Mouse (Mus musculus) midbrain, embryonic 16.5 days (tissue): ENCODE data around the gene Mettl3. TPM values are rescaled to one million over a fixed set of nuclear protein-coding genes. Genes with fewer than 3 reads are reported as not detected.
"Not testable (repeated sequence)": the region's sequence is repeated elsewhere in the genome, so short reads cannot be mapped to it uniquely, and the experiment has no call there.

Experiments
- ATAC-seq: fragments of 200-750 bp; cut with Nextera tagmentation; 2 replicates; pipeline ENCODE4 v1.8.0; 2017; ENCODE audit warnings: moderate TSS enrichment
- H3K27ac ChIP-seq: fragments of 300-500 bp; sonication (generic); 2 replicates; pipeline ENCODE4 v1.5.1; 2014; ENCODE audit warnings: mild to moderate bottlenecking, low read length, mixed read lengths
- H3K27me3 ChIP-seq: fragments of 300-500 bp; sonication (generic); 2 replicates; pipeline ENCODE4 v1.6.1; 2014; ENCODE audit warnings: low read depth, low read length, mixed read lengths; ENCODE audit not compliant: control insufficient read depth, insufficient read depth
- H3K36me3 ChIP-seq: fragments of 300-500 bp; sonication (generic); 2 replicates; pipeline ENCODE4 v1.6.1; 2014; ENCODE audit warnings: mild to moderate bottlenecking, low read length, moderate library complexity, mixed read lengths; ENCODE audit not compliant: control insufficient read depth, insufficient read depth
- H3K4me1 ChIP-seq: fragments of 300-500 bp; sonication (generic); 2 replicates; pipeline ENCODE4 v1.6.1; 2014; ENCODE audit warnings: mild to moderate bottlenecking, low read length, mixed read lengths; ENCODE audit not compliant: control insufficient read depth, insufficient read depth
- H3K4me2 ChIP-seq: fragments of 300-500 bp; sonication (generic); 2 replicates; pipeline ENCODE4 v1.6.1; 2014; ENCODE audit warnings: mild to moderate bottlenecking, low read length, mixed read lengths
- H3K4me3 ChIP-seq: fragments of 300-500 bp; sonication (generic); 2 replicates; pipeline ENCODE4 v1.5.1; 2014; ENCODE audit warnings: low read depth, mild to moderate bottlenecking, low read length, moderate library complexity, mixed read lengths
- H3K9ac ChIP-seq: fragments of 300-500 bp; sonication (generic); 2 replicates; pipeline ENCODE4 v1.6.1; 2014; ENCODE audit warnings: low read depth, low read length, mixed read lengths
- H3K9me3 ChIP-seq: fragments of 300-500 bp; sonication (generic); replicated peaks from 2 replicates; pipeline ENCODE4 v1.6.1; 2014; ENCODE audit warnings: mild to moderate bottlenecking, low read length, mixed read lengths; ENCODE audit not compliant: control insufficient read depth, poor library complexity, severe bottlenecking
- WGBS: fragments of 180-500 bp; shearing (Covaris S2); extraction: QIAGEN DNeasy Blood & Tissue Kit; methylation state at CpG from one replicate; pipeline ENCODE4 v1.1.7; 2014; 5-methylcytosine and 5-hydroxymethylcytosine counted together
- polyA plus RNA-seq: library from polyadenylated mRNA; unstranded; fragments of >200 nt; fragmentation: Nextera tagmentation; extraction: Ambion mirVana; gene quantifications from 2 replicates; pipeline ENCODE4 v1.2.1, GENCODE M21; 2015

Mettl3 gene
- polyA plus RNA-seq, 1 experiment from 2014 or later: 46.9 TPM

DNA sequence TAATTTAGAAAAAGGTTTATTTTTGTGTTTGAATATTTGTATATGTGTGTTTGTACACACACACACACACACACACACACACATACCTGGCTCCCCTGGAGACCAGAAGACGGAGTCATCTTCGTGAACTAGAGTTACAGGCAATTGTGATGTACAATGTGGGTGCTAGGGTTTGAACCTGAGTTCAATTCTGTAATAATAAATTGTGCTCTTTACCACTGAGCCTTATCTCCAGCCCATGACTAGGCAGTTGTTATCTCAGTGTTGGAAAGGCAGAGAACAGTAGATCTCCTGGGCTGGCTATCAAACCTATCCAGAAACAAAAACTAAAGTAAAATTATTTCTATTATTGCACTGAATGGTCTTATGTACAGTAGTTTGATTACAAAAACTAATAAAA is 1.2 kb upstream of the Mettl3 start:
- no peaks in the 10 kb centered on the region for H3K27me3 ChIP-seq
- H3K9ac ChIP-seq: no peak overlapping the region
- peaks cover 12% of the 10 kb centered on the region for H3K4me1 ChIP-seq
- H3K4me3 ChIP-seq: no peak overlapping the region
- WGBS: 91% methylated on average over 2 of the region's 2 CpGs
- H3K27ac ChIP-seq: no peak overlapping the region
- no peak for ATAC-seq
- H3K36me3 ChIP-seq: no peaks in the 10 kb centered on the region
- no peaks in the 10 kb centered on the region for H3K9me3 ChIP-seq
- H3K4me2 ChIP-seq: no peak overlapping the region

DNA sequence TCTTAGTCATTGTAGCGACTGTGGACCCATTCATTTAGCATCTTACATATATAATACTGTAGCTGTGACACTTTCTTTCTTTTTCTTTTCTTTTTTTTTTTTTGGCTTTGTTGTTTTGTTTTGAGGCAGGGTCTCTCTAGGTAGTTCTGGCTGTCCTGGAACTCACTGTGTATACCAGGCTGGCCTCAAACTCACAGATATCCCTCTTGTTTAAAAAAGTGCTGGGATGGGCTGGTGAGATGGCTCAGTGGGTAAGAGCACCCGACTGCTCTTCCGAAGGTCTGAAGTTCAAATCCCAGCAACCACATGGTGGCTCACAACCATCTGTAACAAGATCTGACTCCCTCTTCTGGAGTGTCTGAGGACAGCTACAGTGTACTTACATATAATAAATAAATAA is 1.4 kb downstream of the Mettl3 start:
- H3K9me3 ChIP-seq, H3K4me3 ChIP-seq, H3K9ac ChIP-seq, H3K27ac ChIP-seq, H3K27me3 ChIP-seq, ATAC-seq, H3K4me1 ChIP-seq: not testable (repeated sequence)
- Histone ChIP-seq H3K4me2 (peak overlapping the region; percentile 83), H3K36me3 (peaks cover 11% of the 10 kb centered on the region)
- 97% methylated on average over 3 of the region's 3 CpGs for WGBS

DNA sequence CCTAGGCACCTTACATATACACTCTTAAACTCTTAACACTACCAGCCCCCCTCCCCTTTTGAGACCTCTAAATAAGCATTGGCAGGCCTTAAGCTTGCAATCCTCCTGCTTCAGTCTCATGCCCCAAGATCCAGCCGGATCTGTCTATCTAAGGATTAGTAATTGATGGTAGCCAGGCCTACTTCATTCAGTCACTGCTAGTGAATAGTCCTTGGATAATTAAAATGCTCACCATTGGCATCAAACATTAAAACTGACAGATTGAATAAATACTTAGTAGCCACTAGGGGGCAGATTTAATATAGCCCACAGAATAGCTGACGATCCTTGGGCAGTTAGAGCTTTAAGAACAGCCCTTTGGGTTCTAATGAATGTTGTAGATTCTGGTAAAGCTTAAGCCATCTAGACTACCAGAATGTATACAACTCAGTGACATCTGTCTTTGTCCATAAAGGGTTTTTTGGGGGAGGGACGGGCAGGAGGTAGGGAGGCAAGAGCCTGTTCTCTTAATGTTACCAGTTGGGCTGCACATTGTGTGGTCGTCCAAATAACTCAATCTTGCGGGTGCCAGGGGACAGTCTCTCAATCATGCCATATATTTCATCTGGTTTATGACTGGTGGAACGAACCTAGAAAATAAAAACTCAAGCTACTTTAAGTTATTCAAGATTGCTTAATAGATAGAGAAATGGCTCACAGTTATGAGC is 9.2 kb downstream of the Mettl3 start:
- Histone ChIP-seq H3K4me1 (no peaks in the 10 kb centered on the region), H3K9me3 (no peaks in the 10 kb centered on the region), H3K4me3 (no peak overlapping the region), H3K36me3 (peaks cover 52% of the 10 kb centered on the region), H3K27me3 (no peaks in the 10 kb centered on the region), H3K27ac (no peak overlapping the region), H3K4me2 (no peak overlapping the region), H3K9ac (no peak overlapping the region)
- 61% methylated on average over 6 of the region's 6 CpGs for WGBS
- ATAC-seq: peak; percentile 69

DNA sequence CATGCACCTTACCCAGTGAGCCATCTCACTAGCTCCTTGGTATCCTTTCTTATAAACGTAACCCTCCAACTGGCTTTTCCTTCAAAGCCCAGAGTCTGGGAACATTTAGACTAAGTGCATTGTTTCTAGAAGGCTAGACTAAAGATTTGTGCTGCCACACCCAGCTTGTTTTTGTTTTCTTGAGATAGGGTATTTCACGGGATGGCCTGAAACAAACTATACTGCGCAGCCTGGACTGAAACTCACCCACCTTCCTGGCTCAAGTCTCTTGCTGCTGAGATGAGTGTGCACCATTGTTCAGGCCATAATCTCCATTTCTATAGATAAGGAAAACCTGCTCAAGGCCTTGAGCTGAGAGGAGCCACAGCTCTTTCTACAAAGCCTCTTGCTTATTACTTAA is 20.7 kb downstream of the Mettl3 start:
- no peak for ATAC-seq
- Histone ChIP-seq H3K27ac (no peak overlapping the region), H3K9me3 (no peaks in the 10 kb centered on the region), H3K4me3 (no peak overlapping the region), H3K4me1 (peaks cover 8% of the 10 kb centered on the region), H3K4me2 (no peak overlapping the region), H3K27me3 (no peaks in the 10 kb centered on the region), H3K36me3 (peaks cover 20% of the 10 kb centered on the region), H3K9ac (no peak overlapping the region)
- 89% methylated on average over 3 of the region's 3 CpGs for WGBS

DNA sequence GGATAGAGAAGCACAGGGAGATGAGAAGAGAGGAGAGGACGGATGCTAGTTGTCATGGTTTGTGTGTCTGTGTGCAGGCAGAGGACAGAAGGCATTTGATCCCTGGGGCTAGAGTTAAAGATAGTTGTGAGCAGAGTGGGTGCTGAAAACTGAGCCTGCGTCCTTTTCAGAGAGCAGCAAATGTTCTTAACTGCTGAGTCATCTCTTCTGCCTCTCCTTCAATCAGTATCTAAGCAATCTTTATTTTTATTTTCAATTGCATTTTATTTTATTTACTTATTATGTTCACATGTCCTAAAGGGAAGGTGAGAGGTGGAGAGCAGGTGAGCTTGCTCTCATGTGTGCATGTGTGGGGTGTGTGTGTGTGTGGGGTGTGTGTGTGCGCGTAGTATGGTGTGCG is 21.3 kb downstream of the Mettl3 start:
- no peak overlapping the region for H3K27ac ChIP-seq
- no peaks in the 10 kb centered on the region for H3K9me3 ChIP-seq
- H3K36me3 ChIP-seq: peaks cover 18% of the 10 kb centered on the region
- WGBS: 97% methylated on average over 5 of the region's 5 CpGs
- no peak overlapping the region for H3K4me3 ChIP-seq
- H3K9ac ChIP-seq: no peak overlapping the region
- H3K27me3 ChIP-seq: no peaks in the 10 kb centered on the region
- no peak for ATAC-seq
- peaks cover 8% of the 10 kb centered on the region for H3K4me1 ChIP-seq
- no peak overlapping the region for H3K4me2 ChIP-seq

DNA sequence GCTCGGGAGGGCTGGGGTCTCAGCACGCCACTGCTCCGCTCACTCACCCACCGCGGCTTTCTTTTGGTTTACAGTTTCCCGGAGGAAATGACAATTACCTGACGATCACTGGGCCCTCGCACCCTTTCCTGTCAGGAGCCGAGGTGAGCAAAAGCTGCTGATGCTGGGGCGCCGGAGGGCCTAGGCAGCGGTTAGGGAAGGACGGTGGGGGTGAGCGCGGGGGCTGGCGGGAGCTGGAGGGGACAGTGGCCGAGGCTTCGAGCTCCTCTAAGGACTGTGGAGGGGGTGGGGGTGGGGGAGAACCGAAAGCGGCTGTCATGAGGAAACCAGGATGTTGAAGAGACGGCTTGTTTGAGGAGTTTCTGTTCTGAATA is 25.2 kb downstream of the Mettl3 start:
- no peaks in the 10 kb centered on the region; the same call in none of the 2 replicates for H3K36me3 ChIP-seq
- peak overlapping the region; percentile 83 for H3K4me3 ChIP-seq
- peak overlapping the region; percentile 72 for H3K4me2 ChIP-seq
- H3K4me1 ChIP-seq: peaks cover 13% of the 10 kb centered on the region
- no peak for ATAC-seq
- no peaks in the 10 kb centered on the region for H3K9me3 ChIP-seq
- H3K27ac ChIP-seq: peak overlapping the region; percentile 85
- H3K27me3 ChIP-seq: no peaks in the 10 kb centered on the region
- peak overlapping the region; percentile 85 for H3K9ac ChIP-seq
- WGBS: 1% methylated on average over 20 of the region's 21 CpGs

DNA sequence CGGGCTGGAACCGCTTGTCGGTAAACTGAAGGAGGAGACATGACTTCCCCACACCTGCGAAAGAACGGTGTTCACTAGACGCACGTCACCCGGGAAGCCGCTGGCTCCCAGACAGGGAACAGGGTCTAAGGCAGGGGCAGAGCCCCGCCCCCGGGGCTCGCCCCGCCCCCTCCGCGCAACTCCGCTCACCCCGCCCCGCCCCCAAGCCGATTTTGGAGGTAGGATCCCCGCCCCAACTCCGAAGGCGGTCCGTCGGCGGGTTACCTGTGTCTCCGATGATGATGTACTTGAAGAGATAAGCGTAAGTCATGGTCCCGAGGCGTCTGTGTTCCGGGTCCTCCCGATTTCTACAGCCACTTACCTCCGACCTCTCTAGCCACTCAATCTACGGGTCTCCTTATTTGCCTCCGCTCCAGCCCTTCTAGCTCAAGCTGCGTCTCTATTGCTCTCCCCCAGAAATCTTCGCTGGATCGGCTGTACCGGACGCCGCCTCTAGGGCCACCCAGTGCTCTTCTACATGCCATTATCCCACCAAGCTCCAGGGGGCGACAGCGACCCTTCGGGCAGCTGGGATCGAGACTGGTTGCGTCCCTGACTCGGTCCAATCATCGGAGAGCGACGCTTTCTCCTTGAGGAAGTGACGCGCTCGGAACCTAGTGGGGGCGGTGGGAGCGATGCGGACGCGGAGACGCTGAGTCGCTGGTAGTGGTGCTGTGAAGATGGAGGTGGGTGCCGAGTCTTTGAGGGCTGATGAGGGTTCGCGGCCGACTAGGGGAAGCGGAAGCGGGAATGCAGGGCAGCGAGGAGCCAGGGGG is 25.8 kb downstream of the Mettl3 start, which contains the start of the genes Tox4 and Rab2b:
Gene Tox4 (plus strand): TSS at position 215 of the 815 bp plus-strand sequence.
Gene Rab2b (minus strand): TSS at position 614 of the 815 bp plus-strand sequence.
- Histone ChIP-seq H3K27ac (peak within 1 kb of the TSS; percentile 86), H3K9ac (peak within 1 kb of the TSS; percentile 85), H3K36me3 (peaks cover 3% of the 10 kb centered on the region), H3K9me3 (no peaks in the 10 kb centered on the region), H3K4me3 (peak within 1 kb of the TSS; percentile 83), H3K4me2 (peak within 1 kb of the TSS; percentile 72), H3K4me1 (peaks cover 13% of the 10 kb centered on the region), H3K27me3 (no peaks in the 10 kb centered on the region)
- ATAC-seq: peak; percentile 99
- under 1% methylated on average over 64 of the region's 66 CpGs for WGBS

DNA sequence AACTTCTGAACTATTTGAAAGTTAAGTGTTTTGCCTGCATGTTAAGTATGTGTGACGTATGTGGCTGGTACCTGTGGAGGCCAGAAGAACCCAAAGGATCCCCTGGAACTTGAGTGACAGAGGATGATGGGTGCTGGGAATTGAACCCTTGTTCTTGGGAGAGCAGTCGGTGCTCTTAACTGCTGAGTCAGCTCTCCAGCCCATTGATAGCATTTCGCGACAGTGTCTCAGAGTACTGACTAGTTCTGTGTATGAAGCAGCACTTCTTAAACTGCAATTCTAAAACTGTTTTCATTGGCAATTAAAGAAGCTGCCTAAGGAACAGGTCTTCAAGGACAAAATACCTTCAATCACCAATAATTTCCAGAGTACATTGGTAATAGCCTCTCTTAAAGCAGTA is 27.7 kb downstream of the Mettl3 start:
- ATAC-seq: no peak
- Histone ChIP-seq H3K27me3 (no peaks in the 10 kb centered on the region), H3K4me1 (peaks cover 13% of the 10 kb centered on the region), H3K27ac (no peak overlapping the region), H3K4me3 (no peak overlapping the region), H3K9me3 (no peaks in the 10 kb centered on the region), H3K36me3 (peaks cover 7% of the 10 kb centered on the region), H3K9ac (no peak overlapping the region), H3K4me2 (no peak overlapping the region)
- WGBS: 94% methylated on average over 4 of the region's 4 CpGs

DNA sequence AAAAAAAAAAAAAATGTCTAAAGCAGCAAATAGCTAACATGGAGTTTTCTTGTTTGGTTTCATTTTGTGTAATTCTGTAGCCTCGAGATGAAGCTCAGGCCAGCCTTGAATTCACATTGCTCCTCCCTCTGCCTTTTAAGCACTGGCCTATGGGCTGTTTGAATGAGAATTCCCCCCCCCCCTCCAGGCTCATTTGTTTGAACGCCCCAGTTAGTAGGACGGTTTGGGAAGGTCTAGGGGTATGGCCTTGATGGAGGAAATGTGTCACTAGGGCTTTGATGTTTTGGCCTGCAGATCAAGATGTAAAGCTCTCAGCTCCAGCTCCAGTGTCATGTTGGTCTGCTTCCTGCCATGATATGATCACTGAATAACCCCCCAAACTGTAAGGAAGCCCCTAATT is 32.1 kb downstream of the Mettl3 start:
- no peak overlapping the region for H3K27ac ChIP-seq
- H3K4me1 ChIP-seq: no peaks in the 10 kb centered on the region
- no peaks in the 10 kb centered on the region for H3K27me3 ChIP-seq
- no peak for ATAC-seq
- no peak overlapping the region for H3K4me2 ChIP-seq
- no peaks in the 10 kb centered on the region for H3K9me3 ChIP-seq
- no peak overlapping the region for H3K9ac ChIP-seq
- H3K4me3 ChIP-seq: no peak overlapping the region
- 79% methylated on average over 3 of the region's 3 CpGs for WGBS
- H3K36me3 ChIP-seq: peaks cover 14% of the 10 kb centered on the region
